Mouse (Mus musculus): ENCODE measurements around the gene Tmem184a. TPM values are rescaled to one million over a fixed set of nuclear protein-coding genes. Genes with fewer than 3 reads are reported as not detected.

Tmem184a gene
- total RNA-seq, 4 experiments from 2014 or later = 0.41 to 1.4 (median 0.88) TPM

DNA sequence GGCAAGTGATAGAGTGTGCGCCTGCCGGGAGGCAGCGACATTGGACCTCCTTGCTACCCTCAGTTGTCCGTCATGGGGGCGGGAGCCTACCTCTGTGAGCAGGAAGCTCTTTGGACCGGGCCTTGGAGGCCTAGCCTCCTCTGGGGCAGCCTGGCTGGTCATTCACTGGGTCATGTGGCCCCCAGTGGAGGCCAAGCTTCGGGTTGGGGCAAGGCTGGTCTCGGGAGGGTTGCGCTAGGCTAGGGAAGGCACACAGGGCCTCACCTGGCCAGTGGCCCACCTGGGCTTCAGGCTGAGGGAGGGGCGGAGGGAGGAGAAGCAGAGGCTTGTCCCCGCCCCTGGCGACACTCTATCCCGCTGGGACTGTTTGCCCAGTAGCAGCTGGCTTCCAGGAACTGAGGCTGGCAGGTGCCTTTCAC is 5.7 kb downstream of the Tmem184a start:
- DNase-seq (ENCODE audit: low spot score in 2 of 2) = no peak

DNA sequence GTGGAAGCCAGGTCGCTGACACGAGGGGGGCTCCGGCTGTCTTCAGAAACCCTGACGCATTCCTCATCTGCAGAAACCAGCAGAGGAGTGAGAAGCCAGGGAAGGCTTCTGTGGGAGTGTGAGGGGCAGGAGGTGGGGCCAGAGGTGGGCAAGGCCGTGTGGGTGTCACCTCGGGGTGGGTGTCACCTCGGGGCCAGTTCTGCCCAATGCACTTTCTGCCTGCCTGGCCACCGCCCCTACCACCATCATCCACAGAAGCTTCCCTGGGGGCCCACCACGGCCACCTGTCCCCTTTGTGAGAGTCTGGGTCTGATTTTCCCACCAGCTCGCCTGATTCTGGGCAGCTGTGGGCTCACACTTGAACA is 6.6 kb downstream of the Tmem184a start:
- no peak for DNase-seq (ENCODE audit: low spot score in 2 of 2)

DNA sequence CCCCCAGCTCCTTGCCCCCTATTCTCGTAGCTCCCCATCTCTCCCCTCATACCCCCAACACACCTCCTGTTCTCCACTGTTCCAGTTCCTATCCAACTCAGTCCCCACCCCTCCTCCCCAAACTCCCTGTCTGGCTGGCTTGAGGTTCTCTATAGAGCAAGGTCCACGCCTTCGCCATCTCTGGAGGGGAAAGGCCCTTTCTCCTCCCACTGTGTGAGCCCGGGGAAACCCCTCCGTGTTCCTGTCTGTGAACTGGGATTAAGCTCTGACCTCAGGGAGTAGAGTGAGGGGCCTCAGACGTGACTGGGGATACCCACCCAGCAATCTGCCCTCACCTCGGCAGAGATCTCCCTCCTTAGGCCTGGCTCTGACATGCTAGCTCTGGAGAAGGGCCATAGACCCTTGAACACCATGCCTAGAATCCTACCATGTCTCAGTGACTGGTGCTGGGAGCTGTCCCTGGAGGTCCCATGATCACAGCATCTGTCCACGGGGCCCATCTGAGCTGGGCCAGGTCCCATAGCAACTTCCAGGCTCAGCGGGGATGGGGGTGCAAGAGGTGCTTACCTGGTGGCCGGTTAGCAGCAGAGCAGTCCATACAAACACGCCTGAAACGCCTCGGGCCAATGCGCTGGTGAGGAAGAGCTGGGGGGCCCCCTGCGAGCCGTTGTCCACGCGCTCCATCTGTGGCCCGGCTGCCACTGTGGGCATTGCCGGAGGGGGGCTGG is 7.2 kb downstream of the Tmem184a start:
- no peak for DNase-seq (ENCODE audit: low spot score in 2 of 2)

DNA sequence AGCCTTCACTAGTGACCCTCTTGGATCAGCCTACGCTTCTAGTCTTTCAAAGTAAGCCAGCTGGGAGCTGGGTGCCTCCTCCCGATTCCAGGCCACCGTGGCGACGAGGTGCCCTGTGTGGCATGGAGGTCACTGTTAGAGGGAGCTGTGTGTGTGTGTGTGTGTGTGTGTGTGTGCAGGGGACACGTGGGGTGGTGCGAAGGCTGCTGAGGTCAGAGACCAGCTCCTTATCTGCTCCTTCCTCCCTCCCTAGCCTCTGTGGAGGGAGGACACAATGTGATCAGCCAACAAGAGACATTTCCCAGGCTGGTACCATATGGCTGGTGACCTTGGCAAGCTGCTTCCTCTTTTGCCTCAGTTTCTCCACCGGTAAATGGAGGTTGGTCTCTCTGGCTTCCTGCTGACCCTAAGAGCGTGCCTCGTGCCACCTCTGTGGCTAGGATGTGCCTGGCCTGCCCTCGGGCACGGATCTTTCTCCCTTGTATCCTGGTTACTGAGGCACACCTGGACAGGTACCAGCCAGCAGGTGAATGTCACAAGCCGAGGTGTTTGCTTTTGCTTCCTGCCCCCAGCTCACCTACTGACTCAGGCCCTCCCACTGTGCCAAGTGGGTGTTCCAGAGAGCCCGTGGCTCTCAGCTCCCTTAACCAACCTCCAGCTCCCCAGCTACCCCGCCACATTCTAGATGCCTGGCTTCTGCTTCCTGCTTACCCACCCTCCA is 7.9 kb downstream of the Tmem184a start:
- DNase-seq (ENCODE audit: low spot score in 2 of 2) = no peak

DNA sequence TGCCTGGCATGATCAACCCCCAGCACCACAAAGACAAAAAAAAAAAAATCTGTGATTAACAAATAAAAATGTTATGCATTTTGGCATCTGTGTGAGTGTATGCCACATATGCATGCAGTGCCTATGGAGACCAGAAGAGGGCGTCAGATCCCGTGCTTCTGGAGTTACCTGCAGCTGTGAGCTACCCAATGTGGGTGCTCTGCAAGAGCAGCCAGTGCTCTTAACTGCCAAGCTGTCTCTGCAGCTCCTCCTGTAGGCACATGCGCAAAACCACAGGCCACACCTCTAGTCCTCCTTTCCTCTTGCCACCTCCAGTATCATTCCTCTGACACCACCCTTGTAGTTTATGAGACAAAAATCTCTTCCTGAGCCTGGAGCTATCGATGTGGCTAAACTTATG is 10.3 kb downstream of the Tmem184a start:
- no peak for DNase-seq (ENCODE audit: low spot score in 2 of 2)

DNA sequence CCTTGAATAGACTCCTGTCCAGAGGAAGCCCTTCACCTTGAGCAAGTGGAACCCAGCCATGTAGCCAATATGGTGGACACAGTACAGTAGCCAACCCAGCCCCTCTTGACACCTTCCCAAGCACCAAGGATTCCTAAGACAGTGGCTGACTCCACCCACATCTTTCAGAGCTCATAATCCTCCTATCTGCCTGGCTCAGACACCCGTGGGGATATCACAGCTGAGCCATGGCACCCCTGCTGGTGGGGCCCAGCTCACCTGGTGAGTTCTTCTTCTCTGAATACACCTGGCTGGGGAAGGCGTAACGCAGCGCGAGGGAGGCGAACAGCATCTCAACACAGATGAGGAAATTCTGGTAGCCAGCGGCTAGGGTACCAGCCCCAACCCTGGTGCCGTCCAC is 13.8 kb downstream of the Tmem184a start:
- no peak for DNase-seq (ENCODE audit: low spot score in 2 of 2)

DNA sequence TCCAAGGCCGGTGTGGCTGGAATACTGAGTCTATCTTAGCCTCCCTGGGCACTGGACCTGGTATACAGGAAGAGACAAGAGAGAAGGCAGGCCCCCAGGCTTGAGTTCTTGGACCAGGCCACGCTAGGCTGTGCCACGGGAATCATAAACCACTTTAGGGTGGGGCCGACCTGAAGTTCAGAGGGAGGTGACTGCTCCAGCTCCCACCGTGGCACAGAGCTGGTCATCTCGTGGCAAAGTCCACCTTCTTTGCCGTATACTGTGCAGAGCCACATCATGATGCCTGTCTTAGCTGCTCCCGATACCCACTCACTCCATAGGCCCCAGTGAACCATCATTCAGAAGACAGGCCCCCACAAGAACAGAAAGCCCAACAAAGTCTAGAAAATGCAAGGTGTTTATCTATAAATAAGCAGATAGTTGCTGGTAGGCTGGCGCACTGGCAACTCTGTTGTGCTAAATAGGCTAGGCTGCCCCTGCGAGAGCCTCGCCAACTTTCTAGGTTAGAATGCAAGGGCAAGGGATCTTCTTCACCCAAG is 15.1 kb downstream of the Tmem184a start:
- DNase-seq (ENCODE audit: low spot score in 2 of 2) = no peak

DNA sequence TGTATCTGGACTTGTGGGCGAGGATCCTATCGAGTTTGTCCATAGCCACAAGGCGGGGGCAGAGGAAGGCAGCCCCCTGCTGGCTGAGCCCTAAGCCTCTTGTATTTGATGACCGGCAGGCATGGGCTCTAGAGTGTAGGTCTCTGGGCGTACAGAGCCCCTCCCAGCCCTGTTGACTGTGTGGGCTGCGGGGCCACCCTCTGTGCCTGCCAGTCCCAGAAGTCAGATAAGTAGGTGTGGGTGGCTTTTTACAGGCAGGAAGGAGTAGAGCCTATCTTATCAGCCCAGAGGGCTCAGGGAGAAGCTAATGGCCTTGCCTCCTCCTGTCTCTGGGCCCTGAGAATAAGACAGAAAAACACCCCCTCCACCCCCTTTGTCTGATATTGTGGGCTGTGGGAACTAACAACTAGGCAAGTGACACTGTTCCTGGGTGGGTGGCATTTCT is 15.6 kb downstream of the Tmem184a start:
- no peak for DNase-seq (ENCODE audit: low spot score in 2 of 2)

DNA sequence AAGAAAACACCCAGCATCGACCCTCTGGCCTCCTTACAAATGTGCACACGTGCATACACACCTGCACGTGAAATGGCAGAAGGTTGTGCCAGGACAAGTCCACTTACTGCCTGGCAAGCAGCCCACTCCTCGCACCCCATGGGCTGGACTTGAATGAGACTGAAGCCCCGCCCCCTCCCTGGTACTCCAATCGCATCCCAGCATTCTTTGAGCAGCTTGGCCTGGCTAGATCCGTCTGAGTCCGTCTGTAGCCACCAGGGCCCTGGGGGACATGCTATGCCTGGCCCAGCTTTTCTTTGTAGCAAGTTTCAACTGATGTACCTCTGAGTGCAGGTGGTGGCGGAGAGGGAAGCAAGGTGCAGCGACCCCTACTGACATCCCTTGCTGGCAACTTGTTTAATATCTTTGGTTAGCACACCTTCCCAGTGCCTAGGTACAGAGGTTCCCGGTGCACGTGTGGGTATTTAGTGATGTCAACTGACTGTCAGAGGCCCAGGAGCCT is 16.1 kb downstream of the Tmem184a start:
- no peak for DNase-seq (ENCODE audit: low spot score in 2 of 2)

DNA sequence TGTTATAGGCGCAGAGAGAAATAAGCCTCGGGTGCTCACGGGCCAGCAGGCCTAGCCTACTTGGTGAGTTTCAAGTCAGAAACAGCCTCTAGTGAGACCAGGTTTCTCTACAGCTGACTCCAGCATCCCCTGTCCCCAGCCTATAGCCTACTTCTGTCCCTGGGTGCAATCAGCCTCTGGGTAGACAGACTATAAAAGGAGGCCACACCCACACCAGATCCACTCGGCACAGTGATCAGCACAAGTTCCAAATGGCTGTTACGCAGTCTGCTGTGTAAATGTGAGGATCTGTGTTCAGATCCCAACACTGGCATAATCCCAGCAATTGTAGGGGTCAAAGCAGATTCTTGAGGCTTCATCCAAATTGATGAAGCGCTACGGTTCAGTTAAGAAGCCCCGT is 16.6 kb downstream of the Tmem184a start:
- no peak for DNase-seq (ENCODE audit: low spot score in 2 of 2)

DNA sequence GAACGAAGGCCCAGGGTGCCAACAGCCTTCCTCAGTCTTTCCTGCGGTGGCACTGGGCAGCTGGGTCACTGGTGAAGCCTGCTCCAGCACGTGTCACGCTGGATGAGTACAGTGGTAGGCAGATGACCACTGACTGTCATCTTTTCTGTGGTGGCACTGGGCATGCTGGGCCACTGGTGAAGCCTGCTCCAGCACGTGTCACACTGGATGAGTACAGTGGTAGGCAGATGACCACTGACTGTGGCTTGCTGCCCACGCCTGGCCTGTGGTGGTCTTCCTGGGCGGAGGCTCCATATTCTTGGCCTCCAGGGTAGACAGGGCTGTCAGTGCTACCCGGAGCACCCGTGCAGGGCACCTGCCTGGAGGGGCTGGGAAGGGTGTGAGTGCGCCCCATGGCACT is 17.8 kb downstream of the Tmem184a start:
- no peak for DNase-seq (ENCODE audit: low spot score in 2 of 2)

DNA sequence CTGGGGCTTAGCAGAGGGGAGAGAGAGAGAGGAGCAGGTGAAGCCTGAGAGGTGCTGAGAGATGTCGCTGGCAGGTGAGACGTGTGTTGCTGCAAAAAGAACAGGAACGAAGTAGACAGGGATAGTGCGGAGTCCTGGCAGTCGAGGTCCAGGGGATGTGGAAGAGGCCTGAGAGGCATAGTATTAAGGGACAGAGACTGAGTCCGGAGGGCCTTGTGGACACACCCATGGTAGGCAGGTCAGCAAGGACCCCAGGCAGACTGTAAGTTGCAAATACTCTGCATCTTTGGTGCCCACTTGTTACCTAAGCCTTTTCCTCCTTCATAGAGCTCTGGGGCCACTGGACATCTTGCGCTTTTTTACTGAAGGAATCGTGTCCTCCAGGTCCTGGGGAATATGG is 18.5 kb downstream of the Tmem184a start:
- DNase-seq (ENCODE audit: low spot score in 2 of 2) = no peak

DNA sequence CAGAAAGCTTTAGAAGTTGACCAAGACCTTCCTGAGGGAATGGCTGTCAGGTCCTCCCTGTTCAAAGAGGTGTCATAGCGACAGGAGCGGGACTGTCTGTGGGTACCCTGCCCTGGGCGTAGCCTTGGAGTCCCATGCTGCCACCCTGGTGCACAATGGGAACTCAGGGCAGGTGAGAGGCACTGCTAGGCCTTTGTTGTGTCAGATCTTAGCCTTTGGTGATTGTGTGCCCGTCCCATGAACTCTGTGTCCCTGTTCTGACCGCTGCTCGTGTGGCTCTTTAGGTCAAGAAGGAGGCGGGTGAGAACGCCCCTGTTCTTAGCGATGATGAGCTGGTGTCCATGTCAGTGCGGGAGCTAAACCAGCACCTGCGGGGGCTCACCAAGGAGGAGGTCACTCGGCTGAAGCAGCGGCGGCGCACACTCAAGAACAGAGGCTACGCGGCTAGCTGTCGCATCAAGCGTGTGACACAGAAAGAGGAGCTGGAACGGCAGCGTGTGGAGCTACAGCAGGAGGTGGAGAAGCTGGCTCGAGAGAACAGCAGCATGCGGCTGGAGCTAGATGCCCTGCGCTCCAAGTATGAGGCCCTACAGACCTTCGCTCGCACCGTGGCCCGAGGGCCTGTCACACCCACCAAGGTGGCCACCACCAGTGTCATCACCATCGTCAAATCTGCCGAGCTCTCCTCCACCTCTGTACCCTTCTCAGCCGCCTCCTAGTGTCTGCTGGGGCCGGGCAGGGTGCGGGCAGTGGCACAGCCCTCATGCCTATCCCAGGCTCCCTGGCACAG is 19.7 kb downstream of the Tmem184a start:
- no peak for DNase-seq (ENCODE audit: low spot score in 2 of 2)

DNA sequence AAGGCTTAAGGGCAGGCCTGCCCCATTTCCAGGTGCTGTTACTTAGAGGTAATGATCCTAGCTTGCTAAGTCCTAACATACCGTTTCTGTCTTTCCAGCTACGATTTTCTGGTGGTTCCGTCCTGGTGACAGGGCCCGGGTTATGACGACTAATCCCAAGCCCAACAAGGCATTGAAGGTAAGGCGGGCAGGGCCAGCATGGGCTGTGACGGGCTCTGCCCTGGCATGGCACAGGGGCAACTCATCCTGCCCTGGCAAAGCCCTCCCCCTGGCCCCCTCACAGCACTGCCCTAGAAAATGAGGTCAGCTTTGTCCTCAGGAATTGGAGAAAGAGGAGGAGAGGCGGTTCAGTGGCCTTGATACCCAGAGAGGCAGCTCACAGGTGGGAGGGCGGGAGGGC is 20.7 kb downstream of the Tmem184a start:
- no peak for DNase-seq (ENCODE audit: low spot score in 2 of 2)

DNA sequence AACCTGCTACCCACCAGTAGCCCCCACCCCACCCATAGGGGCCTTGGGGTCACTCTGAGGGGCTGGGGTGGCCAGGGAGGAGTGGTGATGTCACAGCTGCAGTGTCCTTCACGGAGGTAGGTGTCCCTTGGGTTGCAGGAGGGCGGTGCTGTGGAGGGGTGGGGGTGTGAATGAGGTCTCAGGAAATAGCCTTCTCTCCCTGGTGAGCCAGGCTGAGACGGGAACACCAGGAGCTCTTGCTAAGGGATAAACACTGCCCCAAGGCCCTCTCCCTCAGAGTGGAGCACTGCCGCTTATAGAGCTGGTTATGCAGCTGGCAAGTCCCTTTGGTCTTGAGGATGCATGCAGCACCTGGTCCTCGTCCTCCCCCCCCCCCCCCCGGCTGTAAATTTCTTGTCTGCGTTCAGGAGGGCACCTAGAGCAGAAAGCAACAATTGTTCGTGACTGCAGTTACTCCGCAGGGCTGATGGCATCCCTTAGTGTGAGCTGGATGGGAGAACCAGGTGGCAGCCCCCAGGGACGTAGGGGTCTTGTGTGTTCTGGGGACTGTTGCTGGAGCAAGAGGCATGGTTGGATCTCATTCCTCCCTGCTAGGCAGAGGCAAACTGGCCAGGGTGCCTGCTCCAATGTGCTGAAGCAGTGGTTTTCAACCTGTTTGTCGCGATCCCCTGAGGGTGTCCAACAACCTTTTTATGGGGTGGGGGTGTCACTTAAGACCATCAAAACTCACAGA is 21.4 kb downstream of the Tmem184a start:
- peak in 1 of 2 experiments; percentile 55 for DNase-seq (ENCODE audit: low spot score in 2 of 2)

DNA sequence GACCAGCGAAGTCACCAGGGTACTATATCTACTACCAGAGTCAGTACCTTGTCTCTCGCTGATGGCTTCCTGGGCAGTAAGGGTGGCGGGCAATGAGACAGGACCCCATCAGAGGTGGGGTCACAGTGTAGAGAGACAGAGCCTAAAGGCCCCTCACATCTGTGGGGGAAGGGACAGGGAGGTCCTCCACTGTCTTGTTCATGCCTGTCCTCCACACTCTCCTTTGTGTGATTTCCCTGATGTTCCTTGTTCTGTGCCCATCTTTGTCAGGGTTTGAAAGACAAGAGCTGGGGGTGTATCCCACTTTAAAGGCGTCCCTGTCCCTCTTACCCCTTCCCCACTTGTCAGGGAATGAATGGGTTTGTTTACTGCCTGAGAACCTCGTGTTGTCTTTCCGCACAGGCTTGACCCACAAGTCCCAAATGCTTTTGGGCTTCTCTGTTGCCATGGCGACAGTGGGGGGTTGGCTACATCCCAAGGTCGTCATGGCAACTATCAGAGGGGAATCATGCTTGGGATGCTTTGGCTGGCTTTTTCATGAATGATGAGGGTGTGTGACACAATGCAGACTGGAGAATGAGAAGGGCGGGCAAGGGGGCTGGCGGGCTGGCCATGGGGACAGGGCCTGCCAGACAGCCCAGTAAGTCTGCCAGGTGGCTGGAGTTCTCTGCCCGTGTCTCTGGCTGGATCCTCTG is 22.1 kb downstream of the Tmem184a start:
- DNase-seq (ENCODE audit: low spot score in 2 of 2) = peak; percentile 78 to 83

DNA sequence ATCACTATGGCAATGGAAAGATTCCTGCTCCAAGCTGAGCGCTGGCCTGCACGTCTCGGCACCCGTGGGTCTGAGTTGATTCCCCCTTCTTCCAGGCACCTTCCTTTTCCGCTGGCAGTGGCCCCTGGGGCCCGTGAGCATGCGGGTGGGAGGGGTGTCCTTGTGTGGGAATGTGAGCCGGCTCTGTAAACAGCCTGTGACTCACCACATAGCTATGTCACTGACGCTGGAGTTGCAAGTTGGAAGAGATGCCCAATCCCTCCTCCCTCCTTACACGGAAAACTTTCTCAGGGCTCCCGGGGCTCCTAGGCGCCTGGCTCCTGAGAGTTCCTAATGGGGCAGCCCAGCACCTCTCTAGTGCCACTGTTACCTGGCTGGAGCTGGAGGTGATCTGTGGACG is 22.8 kb downstream of the Tmem184a start:
- peak; percentile 92 to 94 for DNase-seq (ENCODE audit: low spot score in 2 of 2)

DNA sequence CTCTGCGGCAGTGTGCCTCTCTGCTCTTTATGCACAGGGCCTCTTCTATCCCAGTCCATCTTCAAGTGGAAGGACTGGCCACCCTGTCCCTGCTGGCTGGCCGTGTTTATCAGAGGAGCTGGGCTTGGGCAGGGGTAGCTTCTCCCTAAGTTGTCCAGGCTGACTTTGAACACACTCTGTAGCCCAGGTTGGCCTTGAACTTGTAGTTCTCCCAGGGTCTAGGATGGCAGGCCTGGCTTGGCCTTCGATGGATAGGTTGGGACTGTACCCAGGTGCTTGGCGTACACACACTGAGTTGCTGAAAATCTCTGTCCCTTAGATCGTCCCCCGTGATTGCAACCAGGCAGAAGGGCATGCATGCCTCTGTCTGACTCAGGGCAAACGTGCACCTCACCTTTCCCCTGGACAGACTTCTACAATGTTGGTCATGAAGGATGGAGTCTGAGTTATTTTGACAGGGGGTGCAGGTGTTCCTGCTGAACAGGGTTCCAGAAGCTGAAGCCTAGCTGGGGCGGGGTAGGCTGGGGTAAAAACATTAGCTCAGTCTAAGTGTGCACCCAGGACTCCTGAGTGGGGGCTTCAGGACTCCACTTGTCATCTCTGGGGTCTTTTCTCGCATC is 23.6 kb downstream of the Tmem184a start:
- DNase-seq (ENCODE audit: low spot score in 2 of 2) = no peak

DNA sequence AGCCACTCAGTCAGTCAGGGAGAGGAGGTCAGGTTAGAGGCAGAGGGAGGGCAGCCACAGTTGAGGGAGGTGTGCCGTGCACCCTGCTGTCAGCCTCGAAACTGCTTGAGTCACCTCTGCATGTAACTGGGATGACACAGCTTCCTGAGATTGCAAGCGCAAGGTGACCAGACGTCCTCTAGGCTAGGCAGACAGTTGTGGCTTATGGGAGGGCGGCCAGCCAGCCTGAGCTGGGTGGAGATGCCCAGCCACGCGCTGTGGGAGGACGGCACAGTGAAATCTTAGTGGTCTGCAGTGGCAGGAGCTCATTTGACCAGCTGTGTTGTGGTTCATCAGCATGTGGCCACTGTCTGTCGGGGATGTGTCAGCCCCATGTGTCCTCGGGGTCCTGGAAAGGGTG is 24.8 kb downstream of the Tmem184a start:
- DNase-seq (ENCODE audit: low spot score in 2 of 2) = peak; percentile 46 to 71

DNA sequence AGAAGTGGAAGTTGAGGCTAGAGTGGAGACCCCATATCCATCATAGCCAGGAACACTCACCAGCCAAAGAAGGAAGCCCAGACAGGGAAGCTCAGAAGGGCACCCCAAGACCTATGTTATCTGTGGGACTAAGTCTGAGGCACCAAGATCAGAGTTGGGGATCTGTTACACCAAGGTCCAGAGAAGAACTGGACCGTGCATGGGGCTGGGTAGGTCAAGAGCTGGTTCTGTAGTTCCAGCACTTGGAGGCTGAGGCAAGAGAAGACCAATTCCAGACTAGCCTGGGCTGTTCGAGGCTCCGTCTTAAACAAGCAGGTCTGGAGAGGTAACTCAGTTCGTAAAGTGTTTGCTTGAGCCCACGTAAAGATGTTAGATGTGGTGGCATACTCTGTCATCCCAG is 25.6 kb downstream of the Tmem184a start:
- no peak for DNase-seq (ENCODE audit: low spot score in 2 of 2)

All from gastrocnemius, adult 8-10 months (tissue).